22 mouse cellular contexts compared by ENCODE assay signal in genomic region chr1:118795415-118796167, GRCm38 (mm10).
DNase-seq lines count a peak whose midpoint lies in the region; ATAC-seq and TF ChIP-seq lines count a peak whose summit lies in the region.
"Had no signal": no experiment of that assay in that cellular context is flagged by ENCODE, and none has a peak within 500 bp of the region (broad histone marks: within the 10 kb centered on the region; RNA-seq: fewer than 3 reads in every experiment).

No protein-coding gene starts in this region.

- H3K36me3 ChIP-seq in heart, embryonic 13.5 days: no peaks in the 10 kb centered on the region
- no peaks in the 10 kb centered on the region for H3K36me3 ChIP-seq in heart, embryonic 12.5 days
- no peaks in the 10 kb centered on the region for H3K36me3 ChIP-seq in testis, adult 2 months (ENCODE audit: control insufficient read depth, insufficient read depth, low read length)
- no peaks in the 10 kb centered on the region for H3K36me3 ChIP-seq in midbrain, embryonic 14.5 days (ENCODE audit: control insufficient read depth, insufficient read depth, low read length)
- no peaks in the 10 kb centered on the region for H3K36me3 ChIP-seq in neural tube, embryonic 15.5 days
- H3K36me3 ChIP-seq: embryonic facial prominence, embryonic 15.5 days; forebrain, embryonic 10.5 days; liver, embryonic 12.5 days had no signal

- H3K27ac ChIP-seq in heart, embryonic 13.5 days (replicated peaks): no peak overlapping the region
- H3K27ac ChIP-seq in heart, embryonic 12.5 days (ENCODE audit: poor library complexity, severe bottlenecking): no peak overlapping the region
- no peak overlapping the region for H3K27ac ChIP-seq in testis, adult 2 months (ENCODE audit: control insufficient read depth, insufficient read depth, low read depth, low read length)
- no peak overlapping the region for H3K27ac ChIP-seq in midbrain, embryonic 14.5 days (replicated peaks; ENCODE audit: low read depth, low read length)
- H3K27ac ChIP-seq in neural tube, embryonic 15.5 days (replicated peaks): no peak overlapping the region
- H3K27ac ChIP-seq: embryonic facial prominence, embryonic 15.5 days; forebrain, embryonic 10.5 days; liver, embryonic 12.5 days; macrophage had no signal

- 0 out of 2 replicates have a peak, but pooled peaks have one; percentile 3 for TF ChIP-seq CTCF in testis, adult 2 months (IDR thresholded peaks at IDR 0.05; ENCODE audit: control insufficient read depth, insufficient read depth, insufficient replicate concordance, low read depth, low read length)

- H3K27me3 ChIP-seq in heart, embryonic 13.5 days (replicated peaks): peaks cover 6% of the 10 kb centered on the region; the same call in 1 of the 2 replicates
- no peaks in the 10 kb centered on the region for H3K27me3 ChIP-seq in heart, embryonic 12.5 days (replicated peaks)
- no peaks in the 10 kb centered on the region for H3K27me3 ChIP-seq in testis, adult 2 months (ENCODE audit: control insufficient read depth, insufficient read depth, low read length)
- H3K27me3 ChIP-seq in midbrain, embryonic 14.5 days (ENCODE audit: control insufficient read depth, insufficient read depth, low read length): no peaks in the 10 kb centered on the region
- H3K27me3 ChIP-seq in neural tube, embryonic 15.5 days (replicated peaks): no peaks in the 10 kb centered on the region
- H3K27me3 ChIP-seq: embryonic facial prominence, embryonic 15.5 days; liver, embryonic 12.5 days had no signal

- no peak overlapping the region for H3K9ac ChIP-seq in heart, embryonic 13.5 days
- no peak overlapping the region for H3K9ac ChIP-seq in heart, embryonic 12.5 days
- no peak overlapping the region for H3K9ac ChIP-seq in midbrain, embryonic 14.5 days (replicated peaks; ENCODE audit: low read length)
- H3K9ac ChIP-seq in neural tube, embryonic 15.5 days (replicated peaks): no peak overlapping the region
- H3K9ac ChIP-seq: embryonic facial prominence, embryonic 15.5 days; liver, embryonic 12.5 days; lung, embryonic 14.5 days had no signal

- WGBS in heart, embryonic 13.5 days: 32% methylated on average over 18 of the region's 18 CpGs
- WGBS in heart, embryonic 12.5 days: 40% methylated on average over 18 of the region's 18 CpGs
- WGBS in midbrain, embryonic 14.5 days: 69% methylated on average over 18 of the region's 18 CpGs
- WGBS in neural tube, embryonic 15.5 days: 49% methylated on average over 18 of the region's 18 CpGs

- TF ChIP-seq POLR2A in testis, adult 2 months (IDR thresholded peaks at IDR 0.05; ENCODE audit: control insufficient read depth, low read depth, low read length): no peak

- peaks cover 8% of the 10 kb centered on the region for H3K9me3 ChIP-seq in heart, embryonic 13.5 days
- peaks cover 18% of the 10 kb centered on the region for H3K9me3 ChIP-seq in heart, embryonic 12.5 days (replicated peaks)
- no peaks in the 10 kb centered on the region for H3K9me3 ChIP-seq in midbrain, embryonic 14.5 days (ENCODE audit: control insufficient read depth, low read length)
- H3K9me3 ChIP-seq in neural tube, embryonic 15.5 days (replicated peaks): no peaks in the 10 kb centered on the region

- no peak overlapping the region for H3K4me3 ChIP-seq in heart, embryonic 13.5 days
- no peak overlapping the region for H3K4me3 ChIP-seq in heart, embryonic 12.5 days
- no peak overlapping the region for H3K4me3 ChIP-seq in testis, adult 2 months (ENCODE audit: control insufficient read depth, low read depth, low read length)
- H3K4me3 ChIP-seq in midbrain, embryonic 14.5 days (replicated peaks; ENCODE audit: low read depth, low read length): no peak overlapping the region
- no peak overlapping the region for H3K4me3 ChIP-seq in neural tube, embryonic 15.5 days (replicated peaks)
- H3K4me3 ChIP-seq: embryonic facial prominence, embryonic 15.5 days; forebrain, embryonic 10.5 days; liver, embryonic 12.5 days; myocyte had no signal

- no peak for DNase-seq in testis, postnatal 10 days (ENCODE audit: low spot score)
- DNase-seq in midbrain, embryonic 14.5 days: peak; percentile 31
- DNase-seq in adipocyte (ENCODE audit: low spot score): no peak
- no peak for DNase-seq in left cerebral cortex, postnatal 36 days (ENCODE audit: low spot score in 2 of 2)
- DNase-seq: adrenal gland, postnatal 25 days; B cell, adult 2 months; cerebellum, adult 8-10 months; gastrocnemius, postnatal 25 days; kidney, adult 11 months; layer of hippocampus, postnatal 36 days; lung, embryonic 14.5 days; right cerebral cortex, postnatal 25 days; thymus, postnatal 14 days had no signal

- ATAC-seq in heart, embryonic 13.5 days (ENCODE audit: extremely low read depth, insufficient number of reproducible peaks, low FRiP score, low TSS enrichment): peak; percentile 38; the same call in 1 of the 2 replicates
- ATAC-seq in heart, embryonic 12.5 days (ENCODE audit: insufficient number of reproducible peaks, low FRiP score): no peak
- no peak for ATAC-seq in midbrain, embryonic 14.5 days (ENCODE audit: low FRiP score, low TSS enrichment)
- peak; percentile 79; the same call in 1 of the 2 replicates for ATAC-seq in neural tube, embryonic 15.5 days (ENCODE audit: low FRiP score)
- ATAC-seq: liver, embryonic 12.5 days had no signal

- peaks cover 11% of the 10 kb centered on the region for H3K4me1 ChIP-seq in heart, embryonic 13.5 days
- peaks cover 6% of the 10 kb centered on the region for H3K4me1 ChIP-seq in heart, embryonic 12.5 days (replicated peaks)
- H3K4me1 ChIP-seq in testis, adult 2 months (ENCODE audit: control insufficient read depth, insufficient read depth, low read length): no peaks in the 10 kb centered on the region
- H3K4me1 ChIP-seq in midbrain, embryonic 14.5 days (ENCODE audit: control insufficient read depth, insufficient read depth, low read length): no peaks in the 10 kb centered on the region
- peaks cover 10% of the 10 kb centered on the region; the same call in 1 of the 2 replicates for H3K4me1 ChIP-seq in neural tube, embryonic 15.5 days
- H3K4me1 ChIP-seq: forebrain, embryonic 10.5 days; liver, embryonic 12.5 days had no signal

- intact Hi-C loops in left cerebral cortex, postnatal 36 days (cut with DNase I): no loop called here

- H3K4me2 ChIP-seq in heart, embryonic 13.5 days: peak overlapping the region; percentile 7; the same call in 1 of the 2 replicates
- H3K4me2 ChIP-seq in heart, embryonic 12.5 days: no peak overlapping the region
- no peak overlapping the region for H3K4me2 ChIP-seq in midbrain, embryonic 14.5 days (ENCODE audit: low read length)
- no peak overlapping the region for H3K4me2 ChIP-seq in neural tube, embryonic 15.5 days
- H3K4me2 ChIP-seq: embryonic facial prominence, embryonic 15.5 days; liver, embryonic 12.5 days; lung, embryonic 14.5 days had no signal

Comparison
In these comparisons a context has a peak if more than half of its experiments do, and no peak if none do; other contexts are left out.
1. ATAC-seq: peak in heart, embryonic 13.5 days (single experiment) and neural tube, embryonic 15.5 days (single experiment); none in heart, embryonic 12.5 days (single experiment) and midbrain, embryonic 14.5 days (single experiment).